Mouse (Mus musculus) CD4-positive helper T cell, adult 2 months (primary cell): ENCODE measurements around the gene Llgl2.
A peak's percentile ranks its signal among the peaks of the same experiment; 100 is the strongest.
"Not testable (repeated sequence)": the region's sequence is repeated elsewhere in the genome, so short reads cannot be mapped to it uniquely, and the experiment has no call there.

Experiments used
- DNase-seq: peaks from one replicate; pipeline ENCODE4 v3.0.0-alpha.2; 2012; ENCODE audit warnings: low read depth, missing footprints, low spot score

Llgl2 gene

DNA sequence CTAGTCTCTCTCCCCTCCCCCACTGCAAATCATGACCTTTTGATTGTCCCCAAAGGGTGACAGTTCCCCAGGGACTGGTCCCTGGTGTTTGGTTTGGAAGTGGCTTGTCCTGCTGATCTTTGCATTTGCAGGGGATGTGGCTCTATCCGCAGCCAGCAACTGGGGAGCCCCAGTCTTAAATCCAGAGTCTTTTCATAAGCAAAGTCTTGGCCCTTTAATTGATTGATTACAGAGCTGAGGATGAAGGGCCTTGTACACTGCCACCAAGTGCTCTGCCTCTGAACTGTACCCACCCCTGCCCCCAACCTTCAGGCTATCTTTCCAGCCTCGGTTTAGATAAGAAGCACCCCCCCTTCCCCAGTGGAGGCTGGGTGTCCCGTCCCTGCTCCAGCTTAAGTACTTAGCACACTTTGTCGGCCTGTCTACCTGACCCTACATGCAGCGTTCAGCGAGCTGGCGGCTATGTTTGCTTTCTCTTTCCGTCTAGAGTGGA, 9.2 kb downstream of the Llgl2 start:
- no peak for DNase-seq

DNA sequence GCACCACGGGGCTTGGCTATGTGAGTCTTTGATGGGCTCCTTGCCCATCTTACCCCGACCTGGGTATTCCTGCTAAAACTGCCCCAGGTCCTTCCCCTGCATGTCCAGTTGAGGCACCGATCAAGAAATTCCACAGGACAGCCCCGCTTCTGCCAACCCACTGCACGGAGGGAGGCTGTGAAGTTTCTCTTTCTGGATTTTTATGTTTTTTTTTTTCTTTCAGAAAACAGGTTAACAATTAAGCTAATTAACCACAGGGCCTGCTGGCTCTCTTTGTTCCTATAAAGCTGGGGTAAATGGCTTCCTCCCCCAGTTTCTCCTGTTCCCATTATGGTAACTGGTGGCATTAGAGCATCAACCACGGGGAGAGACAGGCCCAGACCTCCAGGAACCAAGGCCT, 10.2 kb downstream of the Llgl2 start:
- DNase-seq = no peak

DNA sequence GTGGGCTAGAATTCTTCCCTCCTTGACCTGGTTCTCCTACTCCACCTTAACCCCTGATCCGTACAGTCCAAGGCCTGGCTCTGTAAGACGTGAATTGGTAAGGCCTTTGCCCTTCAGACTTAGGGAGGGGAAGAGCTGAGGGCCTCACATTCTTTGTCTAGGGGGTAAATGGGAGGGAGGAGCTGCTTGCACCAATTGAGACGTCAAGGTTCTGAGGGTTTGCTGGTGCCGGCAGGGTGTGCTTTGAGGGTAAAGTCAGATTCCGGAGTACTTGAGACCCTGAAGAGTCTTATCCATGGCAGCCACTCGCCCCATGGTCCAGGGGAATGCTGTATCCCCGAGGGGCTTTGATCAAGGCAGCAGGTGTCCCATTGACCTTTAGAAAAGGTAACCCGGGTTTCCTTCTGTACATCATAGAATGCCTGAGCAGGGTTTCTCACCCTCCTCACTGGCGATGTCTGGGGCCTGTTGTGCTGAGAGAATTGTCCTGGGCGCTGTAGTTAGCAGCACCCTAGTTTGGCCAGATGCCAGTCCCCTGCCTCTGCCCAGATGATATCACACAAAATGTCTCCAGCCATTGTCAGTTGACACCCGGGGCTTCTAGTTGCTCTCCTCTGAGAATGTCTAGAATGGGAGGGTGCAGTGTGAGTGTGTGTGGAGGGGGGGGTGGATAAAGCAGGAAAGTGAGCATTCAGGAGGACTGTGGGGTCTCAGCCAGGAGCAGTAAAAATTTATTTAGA, 13.0 kb downstream of the Llgl2 start:
- DNase-seq = no peak

DNA sequence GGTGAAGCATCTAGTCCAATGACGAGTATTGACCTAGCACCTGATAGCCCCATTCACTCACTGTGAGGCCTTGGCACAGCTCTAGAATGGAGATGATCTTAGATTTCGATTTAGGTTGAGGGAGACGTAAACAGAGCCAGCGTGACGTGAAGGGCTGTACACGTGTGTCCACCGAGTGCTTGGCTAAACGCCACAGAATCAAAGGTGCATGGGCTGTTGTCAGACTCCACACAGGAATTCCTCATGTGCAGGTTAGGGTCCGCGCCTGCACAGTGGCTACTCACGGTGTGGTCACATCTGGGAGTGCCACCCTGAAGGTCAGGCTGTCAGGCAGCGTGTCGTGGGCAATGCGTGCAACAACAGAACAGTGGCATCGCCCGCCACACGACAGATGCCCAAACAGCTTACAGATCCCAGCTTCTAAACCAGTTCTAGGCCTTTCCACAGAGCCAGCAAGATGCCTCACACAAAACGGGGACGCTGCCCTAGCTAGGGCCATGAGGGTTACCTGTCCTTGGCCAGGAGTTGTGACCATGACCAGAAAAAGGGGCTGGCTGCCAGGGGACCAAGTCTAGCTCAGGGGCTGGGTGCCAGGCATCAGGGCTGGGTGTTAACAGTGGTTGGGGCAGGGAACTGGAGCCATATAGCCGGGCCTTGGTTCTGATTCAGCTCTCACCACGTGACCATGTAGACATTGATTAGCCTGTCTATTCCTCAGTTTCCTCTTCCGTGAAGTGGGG, 13.9 kb downstream of the Llgl2 start:
- DNase-seq = no peak

DNA sequence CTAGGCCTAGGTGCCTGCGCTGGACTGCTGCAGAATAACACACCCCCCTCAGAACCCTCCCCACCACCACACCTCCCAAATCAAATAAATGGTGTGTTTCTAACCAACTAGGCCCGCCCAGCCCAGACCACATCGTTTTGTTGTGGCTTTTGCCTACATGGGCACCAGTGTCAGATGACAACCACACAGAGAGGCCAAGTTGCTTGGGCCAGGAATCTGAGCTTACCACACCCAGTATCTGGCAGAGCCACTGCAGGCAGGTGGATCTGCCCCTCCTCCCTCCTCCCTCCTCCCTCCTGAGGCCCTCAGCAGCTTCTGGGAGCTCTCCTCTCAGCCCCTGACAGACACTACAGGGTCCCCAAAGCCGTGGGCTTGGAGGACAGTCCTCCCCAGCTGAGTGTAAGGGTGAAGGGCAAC, 15.1 kb downstream of the Llgl2 start:
- DNase-seq = peak; percentile 55

DNA sequence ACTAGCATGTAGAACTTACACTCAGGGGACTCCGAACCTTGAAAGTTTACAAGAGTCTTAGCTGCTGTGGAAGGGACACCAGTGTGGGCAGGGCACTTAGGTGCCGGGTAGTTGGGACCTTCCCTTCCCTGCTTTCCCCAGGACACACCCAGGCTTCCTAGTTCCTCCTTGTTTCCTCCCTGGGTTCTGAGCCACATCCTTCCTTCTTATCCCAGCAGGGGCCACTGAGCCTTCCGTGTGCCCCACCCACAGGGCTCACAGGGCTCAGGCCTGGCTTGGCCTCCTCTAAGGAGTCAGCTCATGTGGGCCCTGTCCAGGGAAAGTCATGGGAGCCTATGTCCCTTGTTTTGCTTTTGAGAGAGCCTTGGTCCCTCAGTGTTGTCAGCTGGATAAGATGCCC, 15.9 kb downstream of the Llgl2 start:
- DNase-seq = no peak

DNA sequence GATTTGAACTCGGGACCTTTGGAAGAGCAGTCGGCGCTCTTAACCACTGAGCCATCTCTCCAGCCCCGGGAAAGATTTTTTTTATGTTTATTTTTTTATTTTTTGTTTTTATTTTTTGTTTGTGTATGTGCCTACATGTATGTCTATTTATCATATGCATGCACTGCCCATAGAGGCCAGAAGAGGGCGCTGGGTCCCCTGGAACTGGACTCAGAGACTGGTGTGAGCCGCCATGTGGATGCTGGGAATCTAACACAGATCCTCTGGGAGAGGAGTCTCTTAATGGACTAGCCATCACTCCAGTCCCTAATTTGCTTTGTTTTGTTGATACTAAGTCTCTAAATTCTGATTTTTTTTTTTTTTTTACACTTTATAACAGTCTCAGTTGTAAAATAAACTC, 17.2 kb downstream of the Llgl2 start:
- DNase-seq = no peak

DNA sequence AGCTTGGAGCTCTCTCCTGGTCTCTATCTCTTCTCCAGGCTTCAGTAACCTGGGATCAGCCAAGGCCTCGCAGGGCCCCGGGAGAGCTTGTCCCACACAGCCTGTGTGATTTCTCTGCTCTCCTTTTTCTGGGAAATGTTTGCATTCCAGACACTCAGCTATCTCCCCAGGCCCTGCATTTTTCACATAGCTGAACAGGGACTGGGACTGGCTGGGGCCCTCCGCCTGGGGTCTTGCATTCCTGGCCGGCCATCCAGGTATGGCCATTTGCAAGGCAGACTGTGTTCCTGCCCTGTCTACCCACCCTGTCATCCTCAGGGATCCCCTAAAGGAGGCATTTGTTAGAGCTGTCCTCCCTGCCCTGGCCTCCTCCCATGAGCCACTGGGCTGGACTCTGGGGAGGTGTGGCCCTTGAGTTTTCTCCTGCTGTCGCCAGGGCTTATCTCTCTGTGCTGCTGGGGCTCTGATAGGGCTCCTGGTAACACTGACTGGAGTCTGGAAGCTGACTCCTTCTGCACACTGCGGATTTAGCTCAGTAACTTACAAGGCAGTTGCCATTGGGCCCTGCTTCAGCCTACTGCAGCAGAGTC, 18.2 kb downstream of the Llgl2 start:
- no peak for DNase-seq

DNA sequence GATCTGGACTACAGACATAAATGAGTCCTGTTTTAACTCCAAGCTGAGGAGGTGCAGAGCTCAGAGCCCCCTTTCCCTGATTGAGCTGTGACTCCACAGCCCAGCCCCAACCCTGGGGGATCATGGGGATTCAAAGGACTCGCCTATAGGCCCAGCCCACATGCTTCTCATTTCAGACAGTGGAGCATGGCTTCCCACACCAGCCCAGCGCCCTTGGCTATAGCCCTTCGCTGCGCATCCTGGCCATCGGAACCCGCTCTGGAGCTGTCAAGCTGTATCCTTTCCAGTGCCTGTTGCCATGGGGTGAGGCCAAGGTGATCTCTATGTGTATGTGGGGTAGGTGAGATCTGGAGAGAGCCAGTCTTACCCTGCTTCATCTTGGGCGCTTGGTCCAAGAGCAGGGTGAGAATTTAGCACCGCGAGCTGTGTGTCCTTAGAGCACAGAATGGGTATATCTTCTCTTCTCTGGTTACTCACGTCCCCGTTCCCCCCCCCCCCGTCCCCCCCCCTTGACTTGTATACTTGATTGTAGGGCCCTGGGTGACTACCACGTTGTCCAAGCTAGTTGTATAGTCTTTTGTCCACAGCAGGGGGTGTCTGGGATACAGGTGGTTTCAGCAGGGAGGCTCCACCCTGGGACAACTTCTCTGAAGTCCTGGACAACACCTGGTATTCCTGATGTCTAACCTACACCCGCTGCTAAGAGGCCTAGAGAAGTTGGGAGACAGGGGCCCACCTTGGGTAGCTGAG, 19.5 kb downstream of the Llgl2 start:
- no peak for DNase-seq

DNA sequence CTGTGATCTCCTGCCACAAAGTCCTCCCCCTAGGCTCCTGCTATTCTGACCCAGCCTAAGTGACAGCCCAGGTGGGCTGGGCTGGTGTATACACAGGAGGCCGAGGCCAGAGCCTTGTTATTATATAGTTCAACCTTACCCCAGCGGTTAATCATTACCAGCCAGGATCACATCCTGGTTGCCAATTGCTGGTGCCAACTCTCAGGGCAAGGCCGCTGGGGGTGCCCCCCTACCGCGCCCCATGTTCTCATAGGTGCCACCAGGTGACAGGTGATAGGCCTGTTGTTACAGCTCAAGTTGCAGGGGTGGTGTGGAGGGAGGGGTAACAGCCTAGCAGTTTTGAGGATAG, 20.0 kb downstream of the Llgl2 start:
- no peak for DNase-seq

DNA sequence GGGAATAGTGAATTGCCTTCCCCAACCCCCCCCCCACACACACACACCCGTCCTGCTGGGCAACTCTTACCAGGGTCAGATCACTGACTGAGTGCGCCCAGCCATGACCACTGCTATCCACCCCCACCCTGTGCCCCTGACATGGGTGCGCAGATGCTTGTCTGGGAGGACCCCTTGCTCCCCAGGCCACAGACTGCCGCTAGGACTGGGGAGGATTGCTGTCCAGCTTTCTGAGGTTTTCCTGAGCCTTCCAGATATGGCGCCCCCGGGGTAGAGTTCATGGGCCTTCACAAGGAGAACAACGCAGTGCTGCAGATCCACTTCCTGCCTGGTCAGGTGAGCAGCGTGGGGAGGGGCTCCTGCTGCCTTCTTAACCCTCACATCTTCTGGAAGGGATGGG, 20.4 kb downstream of the Llgl2 start:
- no peak for DNase-seq

DNA sequence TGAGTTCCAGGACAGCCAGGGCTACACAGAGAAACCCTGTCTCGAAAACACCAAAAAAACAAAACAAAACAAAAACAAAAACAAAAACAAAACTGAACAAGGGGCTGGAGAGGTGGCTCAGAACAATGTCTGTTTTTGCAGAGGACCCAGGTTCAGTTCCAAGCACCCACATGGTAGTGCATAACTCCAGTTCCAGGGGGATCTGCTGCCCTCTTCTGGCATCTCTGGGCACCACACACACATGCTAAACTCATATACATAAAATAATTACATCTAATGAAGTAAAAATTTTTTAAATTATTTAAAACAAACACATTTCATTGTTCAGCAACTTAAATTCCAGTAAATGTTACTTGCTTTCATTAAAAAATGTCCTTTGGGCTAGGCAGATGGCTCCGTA, 22.0 kb downstream of the Llgl2 start:
- no peak for DNase-seq

DNA sequence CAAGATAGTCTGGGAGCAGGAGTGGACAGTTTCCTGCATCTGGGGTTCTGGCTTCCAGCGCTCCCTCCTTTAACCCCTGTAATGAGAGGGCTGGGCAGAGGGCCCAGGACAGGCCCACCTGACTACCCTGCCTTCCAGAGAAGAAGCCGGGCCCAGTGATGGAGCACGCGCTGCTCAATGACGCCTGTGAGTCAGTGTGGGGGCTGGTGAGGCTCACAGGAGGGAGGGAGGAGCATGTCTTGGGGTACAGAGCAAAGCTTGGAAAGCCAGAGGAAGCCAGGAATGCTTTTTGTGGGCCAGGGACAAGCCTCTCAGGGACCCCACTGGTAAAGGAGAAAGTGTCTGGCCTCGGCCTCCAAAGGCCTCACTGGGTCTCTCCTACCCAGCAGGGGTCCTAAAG, 30.8 kb downstream of the Llgl2 start:
- DNase-seq = no peak

DNA sequence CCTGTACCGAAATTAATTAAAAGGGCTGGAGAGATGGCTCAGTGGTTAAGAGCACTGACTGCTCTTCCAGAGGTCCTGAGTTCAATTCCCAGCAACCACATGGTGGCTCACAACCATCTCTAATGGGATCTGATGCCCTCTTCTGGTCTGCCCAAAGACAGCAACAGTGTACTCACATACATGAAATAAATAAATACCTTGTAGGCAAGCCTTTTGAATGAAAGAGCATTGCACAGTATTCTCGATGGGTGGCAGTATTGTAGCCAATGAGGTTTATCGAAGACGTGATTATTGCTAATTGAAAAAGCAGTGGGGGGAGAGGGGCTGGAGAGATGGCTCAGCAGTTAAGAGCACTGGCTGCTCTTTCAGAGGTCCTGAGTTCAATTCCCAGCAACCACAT, 33.3 kb downstream of the Llgl2 start:
- not testable (repeated sequence) for DNase-seq

DNA sequence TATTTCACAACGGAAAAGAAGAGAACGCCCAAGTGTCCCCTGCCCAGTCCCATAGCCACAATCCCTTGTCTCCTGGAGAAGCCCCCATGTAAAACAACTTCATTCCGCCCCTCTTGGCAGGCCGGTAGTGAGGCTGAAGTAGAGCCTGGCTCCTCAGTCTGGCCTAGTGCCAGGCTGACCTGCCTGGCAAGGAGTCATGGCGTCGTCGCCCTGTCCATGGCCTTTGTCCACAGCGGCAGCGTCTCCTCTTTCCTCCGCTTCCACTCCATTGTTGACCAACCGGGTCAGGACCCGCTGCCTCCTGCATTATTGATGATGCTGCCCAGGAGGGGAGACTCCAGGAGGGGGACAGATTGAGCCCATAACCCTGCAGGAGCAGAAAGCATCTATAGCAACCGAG, 34.1 kb downstream of the Llgl2 start:
- no peak for DNase-seq

DNA sequence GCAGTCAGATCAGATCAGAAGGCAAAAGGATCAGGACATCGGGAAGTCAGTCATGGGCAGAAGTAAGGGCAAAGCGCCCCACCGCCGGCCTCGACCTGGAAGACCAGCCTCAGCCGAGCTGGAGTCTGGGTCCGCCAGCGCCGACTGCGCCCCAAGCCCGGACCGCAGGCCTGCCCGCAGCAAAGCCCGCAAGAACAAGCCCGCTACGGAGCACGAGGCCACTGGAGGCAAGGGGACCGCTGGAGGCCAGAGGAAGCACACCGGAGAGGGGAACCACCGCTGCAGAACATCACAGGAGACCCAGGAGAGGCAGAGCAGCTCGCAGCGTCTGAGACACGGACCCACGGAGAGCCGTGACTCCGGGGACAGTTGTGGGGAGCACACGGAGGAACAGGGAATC, 34.5 kb downstream of the Llgl2 start, which contains the start of gene Myo15b:
Gene Myo15b (plus strand): TSS at position 53 of the 400 bp plus-strand sequence.
- DNase-seq = no peak

DNA sequence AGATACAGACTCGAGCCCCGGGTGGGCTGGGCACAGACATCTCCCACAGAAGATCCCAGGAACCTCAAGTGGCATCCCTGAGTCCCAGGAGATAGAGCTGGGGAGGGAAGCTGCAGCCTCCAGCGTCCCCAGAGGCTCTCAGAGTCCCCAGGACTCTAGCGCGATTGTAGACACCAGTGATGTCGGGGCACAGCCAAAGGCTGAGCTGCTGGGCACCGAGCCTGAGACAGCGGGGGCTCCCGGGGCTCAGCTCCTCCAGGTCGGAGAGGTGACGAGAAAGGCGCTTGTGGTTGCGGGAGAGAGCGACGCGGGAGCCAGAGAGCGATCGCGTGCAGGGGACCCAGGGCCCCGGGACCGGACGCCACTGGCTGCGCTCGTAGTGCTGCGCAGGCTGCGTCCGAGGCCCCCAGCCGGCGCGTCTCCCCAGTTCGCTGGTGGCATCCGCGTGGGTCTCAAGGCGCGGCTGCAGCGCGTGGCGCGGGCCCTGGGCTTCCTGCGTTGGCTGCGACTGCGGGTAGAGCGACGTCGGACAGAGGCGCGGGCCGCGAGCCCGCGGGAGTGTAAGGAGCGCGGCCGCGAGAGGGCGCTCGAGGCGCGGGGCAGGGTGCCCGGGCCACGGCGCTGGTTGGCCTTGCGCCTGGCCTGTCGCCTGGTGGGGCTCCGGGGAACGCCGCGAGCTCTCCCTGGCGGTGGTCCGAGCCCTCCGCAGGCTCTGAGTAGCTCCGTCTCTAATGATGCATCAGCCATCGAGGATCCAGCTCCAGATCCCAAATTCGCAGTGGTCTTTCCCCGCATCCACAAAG, 35.5 kb downstream of the Llgl2 start:
- peak; percentile 87 for DNase-seq

DNA sequence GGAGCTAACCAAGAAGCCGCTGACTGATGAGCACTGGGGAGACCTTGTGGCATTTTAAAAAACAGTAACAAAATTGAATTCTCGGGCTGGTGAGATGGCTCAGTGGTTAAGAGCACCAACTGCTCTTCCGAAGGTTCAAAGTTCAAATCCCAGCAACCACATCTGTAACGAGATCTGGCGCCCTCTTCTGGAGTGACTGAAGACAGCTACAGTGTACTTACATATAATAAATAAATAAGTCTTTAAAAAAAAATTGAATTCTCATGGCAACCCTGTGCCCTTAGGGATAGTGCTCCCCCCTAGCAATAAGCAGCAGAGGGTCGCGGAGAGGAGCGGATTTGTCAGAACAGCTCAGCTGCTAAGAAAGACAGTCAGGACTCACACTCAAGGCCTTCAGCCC, 40.0 kb downstream of the Llgl2 start:
- no peak for DNase-seq

DNA sequence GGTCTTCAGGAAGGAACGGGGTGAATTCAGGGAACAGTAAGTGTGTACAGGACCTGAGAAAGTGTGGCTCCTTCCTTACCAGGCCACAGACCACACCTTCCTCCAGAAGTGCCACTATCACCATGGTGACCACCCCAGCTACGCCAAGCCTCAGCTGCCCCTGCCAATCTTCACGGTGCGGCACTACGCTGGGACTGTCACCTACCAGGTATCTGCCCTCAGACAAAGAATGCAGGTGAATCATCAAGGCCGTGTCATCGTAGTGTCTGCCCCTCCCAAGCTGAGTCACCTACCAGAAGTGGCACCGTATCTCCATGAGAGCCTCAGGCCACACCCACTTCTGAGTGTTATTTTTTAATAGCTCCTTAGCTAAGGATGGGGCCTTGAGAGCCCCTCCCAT, 45.5 kb downstream of the Llgl2 start:
- peak; percentile 47 for DNase-seq

DNA sequence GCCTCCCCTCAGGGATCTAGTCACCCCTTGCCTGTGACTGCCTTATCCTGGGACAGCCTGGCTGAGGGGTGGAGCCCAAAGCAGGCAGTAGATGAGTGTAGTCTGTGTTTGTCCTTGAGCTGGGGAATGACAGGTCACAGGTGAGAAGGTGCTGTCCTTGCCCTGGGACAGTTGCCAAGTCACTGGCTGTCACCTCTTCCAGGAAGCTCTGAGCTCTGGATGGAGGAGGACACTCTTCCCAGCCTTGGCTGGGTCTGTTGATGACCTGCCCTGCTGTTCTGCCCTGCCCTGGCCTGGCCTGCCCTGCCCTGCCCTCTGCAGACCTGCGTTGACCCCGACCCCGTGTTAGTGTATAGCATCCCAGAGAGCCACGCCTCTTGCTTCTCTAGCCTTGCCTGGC, 48.6 kb downstream of the Llgl2 start:
- DNase-seq = no peak

DNA sequence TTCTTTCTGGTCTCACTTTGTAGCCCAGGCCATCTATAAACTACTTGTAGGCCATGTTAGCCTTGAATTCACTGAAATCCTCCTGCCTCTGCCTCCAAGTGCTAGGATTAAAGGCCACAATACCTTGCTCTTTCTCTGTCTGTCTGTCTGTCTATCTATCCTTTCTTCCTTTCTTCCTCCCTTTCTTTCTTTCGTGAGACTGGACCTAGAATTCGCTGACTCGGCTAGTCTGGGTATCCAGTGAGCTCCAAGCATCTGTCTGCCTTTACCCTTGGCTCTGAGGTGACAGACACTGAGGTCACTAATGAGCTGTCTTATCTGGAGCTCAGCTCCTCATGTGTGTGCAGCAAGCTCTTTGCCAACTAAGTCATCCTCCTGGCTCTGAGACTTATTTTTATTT, 52.1 kb downstream of the Llgl2 start:
- no peak for DNase-seq
